Mouse (Mus musculus) 3134 (cell line): Measurements from ENCODE around the gene Myh9.

ENCODE experiments used
- DNase-seq: peaks from one replicate; pipeline ENCODE4 v3.0.0-alpha.2; 2011; ENCODE audit warnings: low spot score; ENCODE audit not compliant: insufficient read length; ENCODE audit errors: extremely low read depth

The Myh9 gene

DNA sequence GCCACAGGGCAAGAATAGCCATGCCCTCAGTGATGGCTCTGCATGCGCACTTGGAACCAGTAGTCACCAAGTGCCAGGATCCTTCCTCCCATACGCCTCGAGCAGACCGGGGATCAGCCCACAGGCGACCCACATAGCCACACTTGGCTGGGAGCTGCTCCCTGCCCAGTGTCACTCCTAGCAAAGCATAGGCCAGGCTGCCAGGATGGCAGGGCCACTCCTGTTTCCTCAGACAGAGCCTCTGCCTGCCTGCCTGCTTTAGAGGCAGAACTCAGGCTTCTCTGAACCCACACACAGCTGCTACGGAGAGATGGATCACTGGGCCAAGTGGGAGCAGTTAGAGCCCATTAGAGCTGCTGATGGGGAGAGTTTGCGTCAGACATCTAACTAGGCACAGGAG lies 48.4 kb downstream of the Myh9 start:
- no peak for DNase-seq

DNA sequence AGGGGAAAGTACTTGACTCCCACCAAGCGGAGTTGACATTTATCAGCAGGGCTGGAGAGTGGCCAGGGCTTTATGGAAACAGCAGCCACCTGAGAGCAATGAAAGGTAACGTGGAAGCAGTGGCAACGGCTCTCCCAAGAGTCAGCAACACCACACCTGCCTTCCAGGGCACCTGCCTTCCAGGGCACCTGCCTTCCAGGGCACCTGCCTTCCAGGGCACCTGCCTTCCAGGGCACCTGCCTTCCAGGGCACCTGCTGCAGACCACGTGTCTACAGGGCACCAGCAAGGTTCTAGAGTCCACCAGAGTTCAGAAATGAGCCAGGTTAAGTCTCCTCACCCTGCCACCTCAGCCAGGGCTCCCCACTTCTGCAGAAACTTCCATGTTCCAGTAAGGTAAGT lies 48.9 kb downstream of the Myh9 start:
- no peak for DNase-seq

DNA sequence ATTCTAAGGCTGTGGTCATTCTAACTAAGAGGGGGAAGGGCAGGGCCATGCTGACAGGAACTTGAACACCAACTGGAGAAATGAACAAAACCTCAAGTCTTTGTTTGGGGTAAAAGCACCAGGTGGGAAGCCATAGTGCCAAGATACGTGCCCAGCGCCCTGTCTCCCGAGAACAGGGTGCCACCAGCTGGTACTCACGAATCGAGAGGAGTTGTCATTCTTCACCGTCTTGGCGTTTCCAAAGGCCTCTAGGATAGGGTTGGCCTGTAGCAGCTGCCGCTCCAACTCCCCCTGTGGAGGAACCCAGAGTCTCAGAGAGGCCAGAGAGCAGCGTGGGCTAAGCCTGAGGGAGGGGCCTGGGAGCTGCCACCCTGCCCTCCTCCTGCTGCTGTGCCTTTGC lies 49.9 kb downstream of the Myh9 start:
- DNase-seq: no peak

DNA sequence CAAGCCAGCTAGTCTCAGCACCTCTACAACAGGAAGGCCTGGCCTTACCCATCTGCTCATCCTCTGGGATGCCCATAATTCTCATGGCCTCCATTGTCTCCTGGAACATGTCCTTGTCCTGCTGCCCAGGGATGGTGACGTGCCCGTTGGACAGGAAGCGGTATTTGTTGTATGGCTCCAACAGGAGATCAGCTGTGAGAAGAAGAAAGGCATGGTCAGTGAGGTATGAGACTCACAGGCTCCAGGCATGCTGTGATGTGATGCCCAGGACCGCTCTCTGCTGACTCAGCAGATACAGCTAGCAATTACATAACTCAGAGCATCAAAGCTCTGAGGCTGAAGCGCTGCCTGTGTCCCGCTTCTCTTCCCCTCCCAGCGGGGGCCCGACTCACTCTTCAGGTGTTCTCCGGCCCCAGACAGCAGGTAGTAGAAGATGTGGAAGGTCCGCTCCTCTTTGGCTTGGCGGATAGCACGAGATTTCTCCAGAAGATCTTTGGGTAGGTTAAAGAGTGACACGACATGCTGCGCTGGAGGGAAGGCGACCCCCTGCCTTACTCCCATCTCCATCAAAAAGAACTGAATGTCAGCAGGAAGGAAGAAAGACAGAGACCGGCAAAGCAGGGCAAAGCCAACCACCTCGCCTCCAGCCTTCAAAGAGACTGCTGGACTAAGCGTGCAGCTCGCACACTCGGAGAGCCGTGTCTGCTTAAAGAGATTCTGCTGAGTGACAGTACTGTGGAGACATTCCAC lies 51.1 kb downstream of the Myh9 start:
- DNase-seq: no peak

DNA sequence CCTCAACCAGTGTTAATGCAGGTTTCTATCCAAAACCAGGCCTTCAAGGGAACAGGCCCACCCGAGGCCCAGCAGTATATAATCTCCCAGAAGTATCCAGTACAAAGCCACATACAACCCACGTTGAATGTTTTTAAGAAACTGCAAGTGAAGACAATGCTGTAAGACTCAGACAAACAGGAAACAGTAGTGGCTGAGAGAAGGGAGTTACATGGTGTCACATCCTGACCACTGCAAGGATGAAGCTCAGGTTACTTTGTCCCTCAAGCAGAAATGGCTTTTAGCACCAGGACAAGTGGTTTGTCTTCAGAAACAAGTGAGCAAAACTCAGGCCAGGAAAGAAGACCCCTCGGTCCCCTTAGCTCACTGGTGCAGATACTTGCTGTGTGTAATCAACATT lies 52.8 kb downstream of the Myh9 start:
- no peak for DNase-seq

DNA sequence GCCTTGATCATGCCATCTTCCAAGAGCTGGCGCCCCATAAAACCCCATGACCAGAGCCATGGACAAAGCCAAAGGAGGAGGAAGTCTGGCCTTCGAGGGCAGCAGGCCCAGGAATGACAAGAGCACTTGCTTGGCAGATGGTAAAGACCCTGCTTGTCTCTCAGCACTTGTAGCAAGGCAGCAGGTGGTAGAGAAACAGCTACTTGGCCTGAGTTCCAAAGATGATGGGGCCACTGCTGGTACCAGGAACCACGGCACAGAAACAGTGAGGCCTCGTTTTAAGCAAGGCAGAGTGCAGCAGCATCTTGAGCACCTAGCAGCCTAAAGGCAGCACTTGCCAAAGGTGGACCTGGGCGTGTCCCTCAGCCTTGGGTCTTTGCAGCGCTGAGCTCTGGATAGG lies 53.6 kb downstream of the Myh9 start:
- DNase-seq: no peak

DNA sequence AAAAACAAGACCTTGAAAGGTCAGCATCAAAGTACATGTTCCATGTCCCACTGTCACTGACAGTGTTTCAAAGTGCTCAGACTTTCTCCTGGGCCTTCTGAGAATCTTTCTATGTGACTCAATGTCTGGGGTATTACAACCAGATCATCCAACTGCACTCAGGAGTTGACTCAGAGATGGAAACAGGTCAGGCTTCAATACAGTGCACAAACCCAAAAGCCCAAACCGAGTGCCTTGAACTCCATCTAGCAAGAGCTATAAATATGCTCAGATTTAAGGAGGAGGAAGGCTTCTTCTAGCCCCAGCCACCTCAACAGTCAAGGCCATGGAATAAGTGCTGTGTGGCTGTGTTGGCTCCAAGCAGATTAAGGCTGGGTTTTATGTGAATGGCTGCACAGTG lies 56.2 kb downstream of the Myh9 start:
- no peak for DNase-seq

DNA sequence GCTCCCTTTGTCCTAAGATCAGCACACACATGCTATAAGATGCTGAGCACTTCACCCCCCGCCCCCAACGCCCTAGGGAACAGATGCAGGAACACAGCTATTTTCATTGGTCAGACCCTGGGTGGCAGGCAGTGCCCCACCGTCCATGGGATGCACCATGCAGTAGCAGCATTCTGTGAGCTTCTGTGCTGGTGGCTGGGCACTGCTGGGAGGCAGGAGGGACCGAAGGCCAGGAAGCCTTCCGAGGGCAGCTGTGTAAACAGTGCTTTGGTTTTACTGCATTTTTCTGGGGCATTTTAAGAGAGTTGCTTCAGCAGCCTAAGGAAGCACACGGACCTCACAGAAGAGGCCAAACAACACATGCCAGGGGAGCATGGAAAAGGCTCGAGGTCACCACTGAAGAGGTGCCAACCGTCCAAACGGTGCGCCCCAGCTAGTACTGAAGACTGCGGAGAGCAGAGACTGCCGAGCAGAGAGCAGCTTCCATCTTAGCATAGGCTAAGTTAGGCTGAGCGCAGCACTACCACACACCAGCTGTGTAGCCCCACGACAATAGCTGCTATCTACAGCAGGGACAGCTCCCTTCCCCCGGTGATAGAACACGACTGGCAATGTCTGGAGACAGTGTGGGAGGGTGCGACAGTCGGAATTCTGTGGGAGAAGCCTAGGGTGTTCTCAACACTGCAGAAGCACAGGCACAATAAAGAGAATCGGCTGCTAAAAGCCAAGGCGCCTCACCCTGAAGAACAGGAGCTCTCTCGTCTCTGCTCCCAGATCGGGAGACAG lies 57.7 kb downstream of the Myh9 start:
- DNase-seq: no peak

DNA sequence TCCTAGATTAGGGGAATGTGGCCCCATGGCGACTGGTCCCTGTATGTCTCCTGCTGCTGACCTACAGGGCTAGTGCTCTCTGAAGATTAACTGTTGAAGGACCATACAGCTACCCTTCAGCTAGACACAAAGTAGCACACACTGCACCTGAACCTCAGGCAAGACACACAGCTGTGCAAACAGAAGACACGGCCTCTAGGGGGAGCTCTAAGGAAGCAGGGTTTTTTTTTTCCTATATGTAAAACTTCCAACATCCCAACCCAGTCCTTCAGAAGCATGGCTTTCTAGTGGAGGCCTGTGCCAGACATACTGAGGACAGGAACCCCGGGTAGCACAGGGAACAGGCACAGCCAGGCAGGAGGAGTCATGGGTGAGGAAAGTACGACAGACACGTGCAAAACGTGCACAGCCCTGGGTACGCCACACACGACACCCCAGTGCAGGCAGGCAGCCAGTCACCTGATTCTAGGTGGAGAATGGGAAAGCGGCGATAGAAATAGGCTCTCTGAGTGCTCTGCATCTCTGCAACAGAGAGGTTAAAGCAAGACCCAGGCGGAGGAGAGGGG lies 59.4 kb downstream of the Myh9 start:
- DNase-seq: no peak

DNA sequence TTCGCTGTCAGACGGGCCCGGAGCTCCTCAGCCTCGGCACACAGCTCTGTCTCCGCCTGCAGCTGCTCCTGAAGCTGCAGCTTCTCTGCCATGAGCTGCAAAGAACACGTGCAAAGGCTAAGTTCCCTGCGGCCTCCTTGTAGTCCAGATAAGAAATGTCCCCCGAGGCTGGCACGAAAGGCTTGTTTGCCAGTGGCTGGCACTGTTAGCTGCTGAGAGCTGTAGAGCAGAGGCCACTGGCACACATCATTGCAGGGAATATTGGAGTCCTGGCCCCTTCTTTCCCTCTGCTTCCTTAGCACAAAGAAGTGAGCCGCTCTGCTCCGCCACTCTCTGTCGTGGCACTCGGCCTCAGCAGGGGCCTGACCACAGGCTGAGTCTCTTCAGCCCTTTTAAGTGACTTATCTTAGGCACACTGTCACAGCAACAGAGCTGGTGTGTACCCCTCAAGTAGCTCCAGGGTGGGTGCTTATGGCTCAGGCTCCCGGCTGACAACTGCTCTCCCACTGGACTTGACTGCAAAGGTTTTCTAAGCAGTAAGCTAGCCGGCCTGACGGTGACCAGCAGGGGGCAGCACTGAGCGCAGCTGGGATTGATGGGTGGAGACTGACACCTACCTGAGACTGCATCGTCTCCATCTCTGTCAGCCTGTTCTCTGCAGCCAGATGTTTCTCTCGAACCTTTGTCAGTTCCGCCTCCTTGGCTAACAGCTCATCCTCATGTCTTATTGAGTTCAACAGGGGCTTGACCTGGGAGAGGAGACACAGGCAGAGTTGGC lies 66.6 kb downstream of the Myh9 start:
- DNase-seq: peak; percentile 71

DNA sequence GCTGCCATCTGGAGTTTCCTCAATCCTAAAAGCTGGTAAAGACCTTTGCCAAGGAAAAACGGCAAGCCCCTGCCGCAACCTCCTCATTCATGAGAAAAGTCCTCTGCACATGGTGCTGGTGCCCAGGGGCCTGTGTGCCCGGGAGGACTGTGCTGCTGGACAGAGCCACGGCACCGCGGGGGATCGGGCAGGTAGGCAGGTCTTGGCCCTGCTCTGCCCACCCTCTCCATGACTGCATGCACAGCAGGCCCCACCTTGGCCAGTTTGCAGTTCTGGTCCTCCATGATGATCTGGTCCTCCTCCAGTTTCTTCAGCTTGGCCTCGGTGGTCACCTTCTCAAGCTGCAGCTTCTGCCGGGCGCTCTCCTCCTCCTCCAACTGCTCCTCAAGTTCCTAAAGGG lies 67.7 kb downstream of the Myh9 start:
- DNase-seq: no peak

DNA sequence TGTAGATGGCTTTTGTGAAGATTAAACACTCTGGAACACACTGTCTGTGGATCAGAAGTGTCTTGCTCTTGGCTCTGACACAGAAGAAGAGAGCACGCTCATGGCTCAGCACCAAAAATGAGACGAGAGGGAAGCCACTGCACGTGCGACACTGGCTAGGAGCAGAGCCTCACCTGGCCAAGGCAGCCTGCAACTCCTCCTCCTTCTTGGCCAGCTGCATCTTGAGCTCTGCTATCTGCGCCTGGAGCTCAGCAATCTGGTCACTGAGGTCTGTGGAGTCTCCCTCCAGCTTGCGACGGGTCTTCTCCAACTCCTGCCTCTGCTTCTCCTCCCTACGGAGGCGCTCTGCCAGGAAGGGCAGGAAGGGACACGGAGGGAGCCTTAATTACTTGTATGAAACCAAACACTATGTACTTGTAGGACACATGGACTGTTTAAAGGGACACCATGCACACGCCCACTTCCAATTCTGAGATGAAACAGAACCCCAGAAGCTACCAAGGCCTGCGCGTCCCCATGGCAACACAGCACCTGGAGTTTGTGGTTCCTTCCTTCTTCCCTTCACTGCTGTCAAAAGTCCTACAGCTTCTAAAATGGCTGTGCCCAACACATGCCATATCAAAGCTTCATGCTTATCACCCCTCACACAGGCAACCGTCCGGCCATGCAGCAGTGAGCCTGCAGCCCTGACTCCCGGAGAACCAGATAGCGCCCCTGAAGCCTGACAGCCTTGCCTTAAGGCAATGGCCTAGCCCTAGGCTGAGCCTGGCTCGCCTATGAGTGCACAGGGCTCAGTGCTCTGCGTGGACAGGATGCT lies 68.7 kb downstream of the Myh9 start:
- DNase-seq: no peak

DNA sequence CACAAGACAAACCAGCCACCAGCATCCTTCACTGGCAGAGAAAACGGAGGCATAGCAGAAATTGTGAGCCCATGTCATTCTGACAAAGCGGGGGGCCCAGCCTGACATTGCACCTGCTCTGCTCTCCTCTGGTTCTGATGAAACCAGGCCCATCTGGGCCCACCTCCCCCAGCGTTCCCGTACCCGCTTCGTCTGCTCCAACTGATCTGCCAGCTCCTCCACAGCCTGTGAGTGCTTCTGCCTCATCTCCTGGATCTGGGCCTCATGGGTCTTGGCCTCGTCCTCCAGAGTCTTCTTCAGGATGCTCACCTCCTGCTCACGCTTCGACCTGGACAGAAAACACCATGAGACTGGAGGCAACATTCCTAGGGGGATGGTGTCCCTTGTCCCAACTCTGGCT lies 71.0 kb downstream of the Myh9 start:
- DNase-seq: no peak

DNA sequence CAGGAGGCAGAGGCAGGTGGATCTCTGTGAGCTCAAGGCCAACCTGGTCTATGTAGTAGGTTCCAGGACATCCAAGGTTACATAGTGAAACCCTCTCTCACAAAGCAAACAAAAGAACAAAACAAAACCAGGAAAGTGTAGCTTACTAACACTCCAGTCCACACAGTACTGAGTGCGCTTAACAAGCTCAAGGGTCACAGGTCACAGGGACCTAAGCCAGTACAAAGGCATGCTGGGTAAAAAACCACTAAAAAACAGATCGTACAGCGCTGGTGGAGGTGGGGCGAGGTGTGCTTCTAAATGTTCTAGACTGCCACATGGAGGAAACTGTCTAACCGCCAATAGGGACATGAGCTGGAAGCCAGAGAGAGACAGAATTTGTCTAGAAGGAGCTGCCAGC lies 71.6 kb downstream of the Myh9 start:
- no peak for DNase-seq

DNA sequence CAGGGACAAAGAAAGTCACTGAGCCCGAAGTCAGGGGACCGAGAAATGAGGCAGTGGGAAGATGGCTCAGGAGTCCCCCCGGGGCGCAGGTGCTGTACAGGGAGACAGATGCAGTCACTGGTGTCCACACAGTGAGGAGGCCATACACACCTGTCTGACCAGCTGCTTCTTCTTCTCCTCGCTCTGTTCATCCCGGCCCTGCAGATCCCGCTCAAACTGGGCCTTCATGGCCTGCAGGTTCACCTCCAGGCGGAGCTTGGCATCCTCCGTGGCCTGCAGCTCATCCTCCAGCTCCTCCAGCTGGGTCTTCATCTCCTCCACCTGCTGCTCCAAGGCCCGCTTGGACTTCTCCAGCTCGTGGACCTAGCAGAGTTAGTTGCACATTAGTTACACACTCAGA lies 75.0 kb downstream of the Myh9 start:
- DNase-seq: no peak

DNA sequence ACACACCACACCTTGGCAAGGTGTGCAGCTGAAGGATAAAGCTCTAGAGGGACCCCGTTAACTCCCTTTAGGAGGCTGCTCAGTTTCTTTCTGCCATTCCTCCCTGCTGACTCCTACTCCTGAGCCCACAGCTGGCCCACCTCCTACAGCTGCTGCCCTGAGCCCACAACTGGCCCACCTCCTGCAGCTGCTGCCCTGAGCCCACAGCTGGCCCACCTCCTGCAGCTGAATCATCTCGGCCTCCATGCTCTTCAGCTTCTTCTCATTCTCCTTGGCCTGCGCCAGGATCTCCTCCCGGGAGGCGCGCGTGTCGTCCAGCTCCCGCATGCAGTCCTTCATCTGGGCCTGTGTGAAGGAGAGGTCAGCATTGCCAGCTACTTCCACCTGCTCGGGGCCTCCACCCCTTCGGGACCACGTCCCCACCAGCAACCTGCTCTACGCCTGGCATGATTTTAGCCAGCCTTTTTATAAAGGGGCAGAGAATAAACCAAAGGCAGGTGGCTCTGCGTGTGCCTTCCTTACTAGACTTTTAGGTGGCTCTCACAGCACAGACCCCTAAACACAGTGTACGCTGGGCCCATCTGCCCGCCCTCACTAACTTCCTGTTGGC lies 76.4 kb downstream of the Myh9 start:
- DNase-seq: no peak

DNA sequence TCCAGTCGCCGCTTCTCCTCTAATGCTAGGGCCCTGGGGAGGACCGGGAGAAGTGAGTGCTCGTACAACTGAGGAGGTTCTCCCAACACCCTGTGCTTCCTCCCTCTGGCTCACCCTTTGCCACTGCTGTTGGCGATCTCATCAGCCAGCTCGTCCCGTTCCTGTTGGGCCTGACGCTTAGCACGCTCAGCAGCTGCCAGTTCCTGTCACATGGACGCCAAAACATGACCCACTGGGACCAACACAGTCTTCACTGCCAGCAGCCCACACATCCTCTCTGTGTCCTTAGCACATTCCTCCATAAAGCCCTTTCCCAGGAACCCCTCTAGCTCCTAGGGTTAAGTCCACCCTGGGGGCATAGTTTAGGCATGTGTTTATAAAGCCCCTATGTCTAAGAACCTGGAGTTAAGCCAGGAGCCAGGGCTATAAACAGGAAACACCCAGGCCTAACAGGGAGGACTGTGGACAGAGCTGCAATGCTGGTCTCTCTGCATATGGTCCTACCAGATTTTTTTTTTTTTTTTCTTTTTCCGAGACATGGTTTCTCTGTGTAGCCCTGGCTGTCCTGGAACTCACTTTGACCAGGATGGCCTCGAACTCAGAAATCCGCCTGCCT lies 77.5 kb downstream of the Myh9 start:
- DNase-seq: no peak

DNA sequence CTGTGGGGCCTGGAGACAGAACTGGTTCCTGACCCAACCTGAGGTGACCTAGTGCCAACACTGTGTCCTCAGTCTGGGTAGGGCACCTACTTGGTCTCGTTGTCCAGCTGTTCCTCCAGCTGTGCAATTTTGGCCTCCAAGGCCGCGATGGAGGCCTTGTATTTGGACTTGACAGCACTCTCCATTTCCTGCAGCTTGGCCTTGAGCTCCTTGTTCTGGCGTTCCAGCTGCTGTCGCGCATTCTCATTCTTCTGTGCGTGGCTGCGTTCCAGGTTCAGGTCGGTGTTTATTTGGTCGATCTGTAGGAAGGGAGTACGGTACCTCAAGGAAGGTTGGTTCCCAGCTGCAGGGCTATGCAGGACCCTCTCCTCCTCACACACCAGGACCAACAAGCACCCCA lies 78.3 kb downstream of the Myh9 start:
- DNase-seq: no peak

DNA sequence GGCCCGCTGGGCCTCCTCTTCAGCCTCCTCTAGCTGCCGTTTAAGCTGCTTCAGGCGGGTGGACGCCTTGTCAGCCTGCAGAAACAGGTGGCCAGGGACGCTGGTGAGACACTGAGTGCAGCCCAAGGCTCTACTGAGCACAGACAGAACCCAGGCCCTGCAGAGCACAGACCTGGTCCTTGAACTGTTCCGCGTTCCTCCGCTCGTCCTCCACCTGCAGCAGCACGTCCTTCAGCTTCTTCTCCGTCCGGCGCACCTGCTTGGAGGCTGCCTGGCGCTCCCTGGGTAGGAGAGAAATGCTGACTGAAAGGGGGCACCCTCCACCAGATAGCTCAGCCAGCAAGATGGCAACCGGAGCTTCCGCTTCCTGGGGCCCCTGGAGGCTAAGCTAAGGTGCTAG lies 78.9 kb downstream of the Myh9 start:
- DNase-seq: no peak
